8 mouse cellular contexts compared by ENCODE assay signal in the genomic region with DNA sequence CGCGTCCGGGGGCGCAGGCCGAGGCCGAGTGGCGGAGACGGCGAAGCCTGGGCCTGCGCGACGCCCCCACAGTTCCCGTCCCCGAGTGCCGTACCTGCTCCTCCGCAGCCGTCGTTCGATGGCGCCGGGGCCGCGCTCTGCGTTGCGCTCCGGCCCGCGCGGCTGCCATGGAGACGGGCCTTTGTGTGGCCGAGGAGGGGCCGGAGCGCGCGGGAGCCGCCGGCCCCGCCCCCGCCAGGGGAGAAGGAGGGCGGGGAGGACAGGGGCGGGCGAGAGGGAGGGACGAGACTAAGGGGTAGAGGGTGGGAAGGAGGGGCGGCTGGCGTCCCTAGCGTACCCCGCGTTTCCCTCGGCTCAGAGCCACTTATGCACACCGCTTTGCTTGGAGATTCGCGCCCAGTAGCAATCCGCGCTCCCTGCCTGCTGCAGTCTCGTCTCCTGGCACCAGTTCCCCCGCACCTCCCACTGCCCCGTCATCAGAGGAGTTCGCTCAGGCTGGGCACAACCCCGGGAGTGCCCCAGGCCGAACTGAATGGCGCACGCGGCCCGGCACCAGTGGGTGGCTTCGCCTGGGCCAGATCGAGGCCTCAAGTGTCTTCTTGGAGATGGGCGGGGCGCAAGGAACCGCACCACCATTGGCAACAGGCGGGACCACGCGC. TPM values are rescaled to one million over a fixed set of nuclear protein-coding genes. Genes with fewer than 3 reads are reported as not detected.
DNase-seq lines count a peak whose midpoint lies in the region; ATAC-seq lines count a peak whose summit lies in the region.

A gene (minus strand): TSS at position 218 of the 659 bp plus-strand sequence.

- peak within 1 kb of the TSS; percentile 73 for H3K4me3 ChIP-seq in embryonic facial prominence, embryonic 11.5 days (ENCODE audit: low read depth, low read length)
- peak within 1 kb of the TSS; percentile 89 for H3K4me3 ChIP-seq in limb, embryonic 12.5 days (replicated peaks)
- peak within 1 kb of the TSS; percentile 87 for H3K4me3 ChIP-seq in midbrain, embryonic 13.5 days (replicated peaks)
- H3K4me3 ChIP-seq in stomach, embryonic 15.5 days (replicated peaks) = peak within 1 kb of the TSS; percentile 86

- peaks cover 15% of the 10 kb centered on the region for H3K4me1 ChIP-seq in embryonic facial prominence, embryonic 11.5 days (ENCODE audit: control insufficient read depth, insufficient read depth, low read length)
- H3K4me1 ChIP-seq in limb, embryonic 12.5 days (replicated peaks) = peaks cover 63% of the 10 kb centered on the region
- H3K4me1 ChIP-seq in midbrain, embryonic 13.5 days (replicated peaks) = peaks cover 79% of the 10 kb centered on the region
- H3K4me1 ChIP-seq in stomach, embryonic 15.5 days = peaks cover 54% of the 10 kb centered on the region

- peak; percentile 87 for ATAC-seq in embryonic facial prominence, embryonic 11.5 days (replicated peaks; ENCODE audit: insufficient number of reproducible peaks, low FRiP score, low TSS enrichment, low read depth)
- peak; percentile 83 for ATAC-seq in limb, embryonic 12.5 days (ENCODE audit: insufficient number of reproducible peaks, insufficient read depth, low FRiP score, low TSS enrichment, low read depth)
- peak; percentile 89 for ATAC-seq in midbrain, embryonic 13.5 days
- peak; percentile 81 for ATAC-seq in stomach, embryonic 15.5 days (ENCODE audit: insufficient read depth, low FRiP score, low read depth)

- H3K27ac ChIP-seq in embryonic facial prominence, embryonic 11.5 days (replicated peaks; ENCODE audit: low read depth, low read length) = peak within 1 kb of the TSS; percentile 86
- peak within 1 kb of the TSS; percentile 92 for H3K27ac ChIP-seq in limb, embryonic 12.5 days
- peak within 1 kb of the TSS; percentile 96 for H3K27ac ChIP-seq in midbrain, embryonic 13.5 days
- peak within 1 kb of the TSS; percentile 95 for H3K27ac ChIP-seq in stomach, embryonic 15.5 days

- WGBS in embryonic facial prominence, embryonic 11.5 days = under 1% methylated on average over 47 of the region's 72 CpGs
- WGBS in limb, embryonic 12.5 days = under 1% methylated on average over 66 of the region's 72 CpGs
- under 1% methylated on average over 64 of the region's 72 CpGs for WGBS in midbrain, embryonic 13.5 days
- WGBS in stomach, embryonic 15.5 days = under 1% methylated on average over 50 of the region's 72 CpGs

- H3K9me3 ChIP-seq in embryonic facial prominence, embryonic 11.5 days (replicated peaks; ENCODE audit: control insufficient read depth, low read length) = no peaks in the 10 kb centered on the region
- H3K9me3 ChIP-seq in limb, embryonic 12.5 days = no peaks in the 10 kb centered on the region
- no peaks in the 10 kb centered on the region for H3K9me3 ChIP-seq in midbrain, embryonic 13.5 days
- H3K9me3 ChIP-seq in stomach, embryonic 15.5 days = no peaks in the 10 kb centered on the region

- no peak for DNase-seq in thymus, postnatal 0 days (ENCODE audit: low spot score)
- no peak for DNase-seq in thymus, postnatal 14 days
- peak; percentile 93 for DNase-seq in embryonic facial prominence, embryonic 11.5 days (ENCODE audit: low spot score)
- DNase-seq in heart, adult 18-20 months = peak; percentile 86 to 89
- DNase-seq in kidney, adult 18-20 months = peak; percentile 87

- peak within 1 kb of the TSS; percentile 83 for H3K9ac ChIP-seq in embryonic facial prominence, embryonic 11.5 days (replicated peaks; ENCODE audit: low read length)
- H3K9ac ChIP-seq in limb, embryonic 12.5 days (replicated peaks) = peak within 1 kb of the TSS; percentile 91
- peak within 1 kb of the TSS; percentile 98 for H3K9ac ChIP-seq in midbrain, embryonic 13.5 days (replicated peaks)
- H3K9ac ChIP-seq in stomach, embryonic 15.5 days = peak within 1 kb of the TSS; percentile 80

- peak within 1 kb of the TSS; percentile 83 for H3K4me2 ChIP-seq in embryonic facial prominence, embryonic 11.5 days (ENCODE audit: low read depth, low read length)
- peak within 1 kb of the TSS; percentile 93 for H3K4me2 ChIP-seq in limb, embryonic 12.5 days
- peak within 1 kb of the TSS; percentile 82 for H3K4me2 ChIP-seq in midbrain, embryonic 13.5 days (replicated peaks)
- H3K4me2 ChIP-seq in stomach, embryonic 15.5 days = peak within 1 kb of the TSS; percentile 92

- H3K36me3 ChIP-seq in embryonic facial prominence, embryonic 11.5 days (replicated peaks; ENCODE audit: control insufficient read depth, insufficient read depth, low read depth, low read length) = no peaks in the 10 kb centered on the region; the same call in 1 of the 2 replicates
- peaks cover 14% of the 10 kb centered on the region for H3K36me3 ChIP-seq in limb, embryonic 12.5 days
- peaks cover 14% of the 10 kb centered on the region for H3K36me3 ChIP-seq in midbrain, embryonic 13.5 days
- H3K36me3 ChIP-seq in stomach, embryonic 15.5 days = no peaks in the 10 kb centered on the region

- H3K27me3 ChIP-seq in embryonic facial prominence, embryonic 11.5 days (ENCODE audit: control insufficient read depth, insufficient read depth, low read length) = no peaks in the 10 kb centered on the region
- no peaks in the 10 kb centered on the region for H3K27me3 ChIP-seq in limb, embryonic 12.5 days
- H3K27me3 ChIP-seq in midbrain, embryonic 13.5 days = no peaks in the 10 kb centered on the region
- H3K27me3 ChIP-seq in stomach, embryonic 15.5 days (replicated peaks) = no peaks in the 10 kb centered on the region

RNA-seq across cellular contexts. Expression of the gene that starts here (rescaled TPM):
- polyA plus RNA-seq in thymus, postnatal 0 days (2015; fragmentation: Nextera tagmentation; extraction: Ambion mirVana) = 19.0 and 19.4 TPM in 2 replicates
- 113 and 122 TPM in 2 replicates for polyA plus RNA-seq in embryonic facial prominence, embryonic 11.5 days (2014; fragmentation: Nextera tagmentation; extraction: Ambion mirVana)
- 10 to 100 TPM; 76.7 to 83.5 TPM for total RNA-seq in heart, adult 18-20 months (2021)
- polyA plus RNA-seq in limb, embryonic 12.5 days (2016; fragmentation: Nextera tagmentation; extraction: Ambion mirVana) = 157 and 170 TPM in 2 replicates
- polyA plus RNA-seq in midbrain, embryonic 13.5 days (2015; fragmentation: Nextera tagmentation; extraction: Ambion mirVana) = 102 and 115 TPM in 2 replicates
- polyA plus RNA-seq in stomach, embryonic 15.5 days (2015; fragmentation: Nextera tagmentation; extraction: Ambion mirVana) = 128 and 129 TPM in 2 replicates

Comparison
In these comparisons a context has a peak if more than half of its experiments do, and no peak if none do; other contexts are left out.
1. DNase-seq: peak in embryonic facial prominence, embryonic 11.5 days (single experiment), heart, adult 18-20 months (2 of 2) and kidney, adult 18-20 months (single experiment); none in thymus, postnatal 0 days (single experiment) and thymus, postnatal 14 days (single experiment).
2. Peak in every context shown above with its lines, with median percentiles within 50 percentile points of each other: ATAC-seq, H3K27ac ChIP-seq, H3K4me2 ChIP-seq, H3K4me3 ChIP-seq and H3K9ac ChIP-seq.